Mouse (Mus musculus) lung, embryonic 14.5 days (tissue): ENCODE data around the gene Dld. TPM values are rescaled to one million over a fixed set of nuclear protein-coding genes. Genes with fewer than 3 reads are reported as not detected.

Experiments
- ATAC-seq: fragments of 200-750 bp; cut with Nextera tagmentation; 2 replicates; pipeline ENCODE4 v1.8.0; 2017; ENCODE audit warnings: mild to moderate bottlenecking, moderate TSS enrichment, moderate library complexity; ENCODE audit not compliant: insufficient read depth
- DNase-seq: peaks from one replicate; pipeline ENCODE4 v3.0.0-alpha.2; 2015
- H3K27ac ChIP-seq: fragments of 300-500 bp; sonication (generic); 2 replicates; pipeline ENCODE4 v1.5.1; 2014; ENCODE audit warnings: low read depth, mild to moderate bottlenecking, moderate library complexity
- H3K27me3 ChIP-seq: fragments of 300-500 bp; sonication (generic); 2 replicates; pipeline ENCODE4 v1.6.1; 2014; ENCODE audit warnings: low read length, control low read depth; ENCODE audit not compliant: insufficient read depth
- H3K36me3 ChIP-seq: fragments of 300-500 bp; sonication (generic); 2 replicates; pipeline ENCODE4 v1.6.1; 2014; ENCODE audit warnings: control low read depth; ENCODE audit not compliant: insufficient read depth
- H3K4me1 ChIP-seq: fragments of 300-500 bp; sonication (generic); 2 replicates; pipeline ENCODE4 v1.6.1; 2014; ENCODE audit warnings: antibody characterized with exemption, control low read depth; ENCODE audit not compliant: insufficient read depth
- H3K4me2 ChIP-seq: fragments of 300-500 bp; sonication (generic); 2 replicates; pipeline ENCODE4 v1.6.1; 2014; ENCODE audit warnings: mild to moderate bottlenecking
- H3K4me3 ChIP-seq: fragments of 300-500 bp; sonication (generic); 2 replicates; pipeline ENCODE4 v1.5.1; 2014; ENCODE audit warnings: low read depth, low read length
- H3K9ac ChIP-seq: fragments of 300-500 bp; sonication (generic); 2 replicates; pipeline ENCODE4 v1.6.1; 2014
- H3K9me3 ChIP-seq: fragments of 300-500 bp; sonication (generic); 2 replicates; pipeline ENCODE4 v1.6.1; 2016; ENCODE audit warnings: low read depth, low read length, control low read depth
- CTCF ChIP-seq: IDR thresholded peaks from 2 replicates; pipeline ENCODE4 v1.5.1; 2016; ENCODE audit warnings: antibody characterized with exemption, low read depth
- WGBS: fragments of 180-500 bp; shearing (Covaris S2); extraction: QIAGEN DNeasy Blood & Tissue Kit; methylation state at CpG from one replicate; pipeline ENCODE4 v1.1.7; 2014; 5-methylcytosine and 5-hydroxymethylcytosine counted together
- polyA plus RNA-seq: library from polyadenylated mRNA; unstranded; fragments of >200 nt; fragmentation: Nextera tagmentation; extraction: Ambion mirVana; gene quantifications from 2 replicates; pipeline ENCODE4 v1.2.1, GENCODE M21; 2014

Gene Dld
- polyA plus RNA-seq, 1 experiment from 2014 or later: 124 TPM

- 85% methylated on average over 5 of the region's 5 CpGs for WGBS
- Histone ChIP-seq H3K27ac (no peak overlapping the region), H3K9ac (no peak overlapping the region), H3K9me3 (no peaks in the 10 kb centered on the region), H3K4me1 (no peaks in the 10 kb centered on the region), H3K4me2 (no peak overlapping the region), H3K27me3 (no peaks in the 10 kb centered on the region), H3K4me3 (no peak overlapping the region), H3K36me3 (peaks cover 98% of the 10 kb centered on the region)
- no peak for ATAC-seq
- no peak for DNase-seq
- TF ChIP-seq CTCF: no peak
Observed at GRCm38 (mm10) chr12:31312281-31312680, 39.0 kb downstream of the Dld start.

GRCm38 (mm10) chr12:31311671-31312265 lies 39.5 kb downstream of the Dld start:
- Histone ChIP-seq H3K9ac (no peak overlapping the region), H3K27me3 (no peaks in the 10 kb centered on the region), H3K36me3 (peaks cover 99% of the 10 kb centered on the region), H3K4me1 (no peaks in the 10 kb centered on the region), H3K27ac (no peak overlapping the region), H3K4me2 (no peak overlapping the region), H3K4me3 (no peak overlapping the region), H3K9me3 (no peaks in the 10 kb centered on the region)
- 76% methylated on average over 9 of the region's 9 CpGs for WGBS
- ATAC-seq (no peak), DNase-seq (no peak)
- no peak for TF ChIP-seq CTCF

- ATAC-seq: no peak
- DNase-seq: no peak
- Histone ChIP-seq H3K27me3 (no peaks in the 10 kb centered on the region), H3K9me3 (no peaks in the 10 kb centered on the region), H3K4me2 (no peak overlapping the region), H3K36me3 (peaks cover 99% of the 10 kb centered on the region), H3K4me1 (no peaks in the 10 kb centered on the region), H3K27ac (no peak overlapping the region), H3K9ac (no peak overlapping the region), H3K4me3 (no peak overlapping the region)
- TF ChIP-seq CTCF: no peak
- 84% methylated on average over 9 of the region's 9 CpGs for WGBS
Observed at GRCm38 (mm10) chr12:31310687-31311086, 40.6 kb downstream of the Dld start.

GRCm38 (mm10) chr12:31307756-31308155 lies 43.5 kb downstream of the Dld start:
- no peak overlapping the region for H3K4me3 ChIP-seq
- no peak for TF ChIP-seq CTCF
- no peak for DNase-seq
- H3K36me3 ChIP-seq: peaks cover 99% of the 10 kb centered on the region
- no peak overlapping the region for H3K9ac ChIP-seq
- no peak overlapping the region for H3K27ac ChIP-seq
- 92% methylated on average over 8 of the region's 8 CpGs for WGBS
- no peaks in the 10 kb centered on the region for H3K4me1 ChIP-seq
- ATAC-seq: no peak
- no peak overlapping the region for H3K4me2 ChIP-seq
- H3K9me3 ChIP-seq: no peaks in the 10 kb centered on the region
- H3K27me3 ChIP-seq: no peaks in the 10 kb centered on the region

GRCm38 (mm10) chr12:31307011-31307410 lies 44.2 kb downstream of the Dld start:
- no peak for TF ChIP-seq CTCF
- Histone ChIP-seq H3K4me1 (no peaks in the 10 kb centered on the region), H3K9ac (no peak overlapping the region), H3K27ac (no peak overlapping the region), H3K36me3 (peaks cover 99% of the 10 kb centered on the region), H3K4me3 (no peak overlapping the region), H3K9me3 (no peaks in the 10 kb centered on the region), H3K27me3 (no peaks in the 10 kb centered on the region), H3K4me2 (no peak overlapping the region)
- no peak for DNase-seq
- ATAC-seq: no peak
- 94% methylated on average over 8 of the region's 8 CpGs for WGBS

GRCm38 (mm10) chr12:31306075-31306675 lies 45.1 kb downstream of the Dld start:
- H3K4me1 ChIP-seq: no peaks in the 10 kb centered on the region
- H3K27me3 ChIP-seq: no peaks in the 10 kb centered on the region
- no peak overlapping the region for H3K4me3 ChIP-seq
- H3K4me2 ChIP-seq: no peak overlapping the region
- ATAC-seq: 0 out of 2 replicates have a peak, but pooled peaks have one; percentile 3
- WGBS: 55% methylated on average over 5 of the region's 5 CpGs
- peak; percentile 46 for DNase-seq
- no peak overlapping the region for H3K9ac ChIP-seq
- peaks cover 99% of the 10 kb centered on the region for H3K36me3 ChIP-seq
- peak overlapping the region; percentile 27; the same call in 1 of the 2 replicates for H3K27ac ChIP-seq
- no peaks in the 10 kb centered on the region for H3K9me3 ChIP-seq
- TF ChIP-seq CTCF: no peak

GRCm38 (mm10) chr12:31302766-31303511 lies 48.3 kb downstream of the Dld start:
- Histone ChIP-seq H3K9me3 (no peaks in the 10 kb centered on the region), H3K9ac (no peak overlapping the region), H3K36me3 (peaks cover 100% of the 10 kb centered on the region), H3K4me2 (no peak overlapping the region), H3K27ac (no peak overlapping the region), H3K4me3 (no peak overlapping the region), H3K27me3 (no peaks in the 10 kb centered on the region), H3K4me1 (no peaks in the 10 kb centered on the region)
- ATAC-seq (no peak), DNase-seq (no peak)
- 85% methylated on average over 16 of the region's 16 CpGs for WGBS
- TF ChIP-seq CTCF: no peak
